23 mouse cellular contexts compared by ENCODE assay signal in genomic region chr10:115332997-115333396, GRCm38 (mm10). TPM values are rescaled to one million over a fixed set of nuclear protein-coding genes. Genes with fewer than 3 reads are reported as not detected.
DNase-seq lines count a peak whose midpoint lies in the region; ATAC-seq and TF ChIP-seq lines count a peak whose summit lies in the region.
"Had no signal": no experiment of that assay in that cellular context is flagged by ENCODE, and none has a peak within 500 bp of the region (broad histone marks: within the 10 kb centered on the region; RNA-seq: fewer than 3 reads in every experiment).

No protein-coding gene starts in this region.

- peak overlapping the region; percentile 41 for H3K27ac ChIP-seq in heart, postnatal 0 days (ENCODE audit: low read depth)
- H3K27ac ChIP-seq: embryonic facial prominence, embryonic 13.5 days; forebrain, embryonic 13.5 days; kidney, postnatal 0 days; limb, embryonic 12.5 days; lung, embryonic 15.5 days; midbrain, embryonic 12.5 days; stomach, embryonic 15.5 days had no signal

- no peak for DNase-seq in heart, postnatal 0 days (ENCODE audit: low spot score)
- DNase-seq in heart, adult 11 months: no peak
- peak; percentile 47 for DNase-seq in induced T-regulatory cell, adult 2 months (ENCODE audit: low read depth)
- no peak for DNase-seq in left cerebral cortex, postnatal 25 days (ENCODE audit: low spot score in 2 of 2)
- DNase-seq in right cerebral cortex, adult 18-20 months: no peak
- DNase-seq in adrenal gland, postnatal 25 days: no peak
- DNase-seq: cerebellum, adult 11 months; cerebellum, adult 9-11 months; embryo, embryonic 11 days; kidney, adult 8-10 months; right cerebral cortex, postnatal 14 days had no signal

- no peaks in the 10 kb centered on the region for H3K36me3 ChIP-seq in heart, postnatal 0 days (replicated peaks; ENCODE audit: control insufficient read depth, insufficient read depth, low read length)
- H3K36me3 ChIP-seq in E14TG2a.4 (ENCODE audit: insufficient read depth, low read length): peaks cover under 1% of the 10 kb centered on the region; the same call in 1 of the 2 replicates
- H3K36me3 ChIP-seq: embryonic facial prominence, embryonic 13.5 days; limb, embryonic 12.5 days; lung, embryonic 15.5 days; midbrain, embryonic 12.5 days; stomach, embryonic 15.5 days had no signal

- TF ChIP-seq CTCF in heart, postnatal 0 days (IDR thresholded peaks at IDR 0.05; ENCODE audit: low read depth): no peak
- TF ChIP-seq CTCF in E14TG2a.4 (conservative IDR thresholded peaks at IDR 0.05; ENCODE audit: low read length): no peak

- no peaks in the 10 kb centered on the region for H3K9me3 ChIP-seq in heart, postnatal 0 days (replicated peaks; ENCODE audit: control insufficient read depth, low read length)
- no peaks in the 10 kb centered on the region for H3K9me3 ChIP-seq in E14TG2a.4 (ENCODE audit: low read length)
- H3K9me3 ChIP-seq: embryonic facial prominence, embryonic 13.5 days; forebrain, embryonic 13.5 days; limb, embryonic 12.5 days; lung, embryonic 15.5 days; megakaryocyte, embryonic 14.5 days; midbrain, embryonic 12.5 days; stomach, embryonic 15.5 days had no signal

- no peak overlapping the region for H3K4me3 ChIP-seq in heart, postnatal 0 days (ENCODE audit: low read depth, low read length)
- 0 out of 2 replicates have a peak overlapping the region, but pooled peaks have one; percentile 17 for H3K4me3 ChIP-seq in E14TG2a.4 (replicated peaks; ENCODE audit: low read length)
- H3K4me3 ChIP-seq: embryonic facial prominence, embryonic 13.5 days; forebrain, embryonic 13.5 days; limb, embryonic 12.5 days; lung, embryonic 15.5 days; megakaryocyte, embryonic 14.5 days; midbrain, embryonic 12.5 days; stomach, embryonic 15.5 days had no signal

- H3K9ac ChIP-seq in heart, postnatal 0 days (replicated peaks; ENCODE audit: low read depth, low read length): no peak overlapping the region
- H3K9ac ChIP-seq: embryonic facial prominence, embryonic 13.5 days; forebrain, embryonic 13.5 days; limb, embryonic 12.5 days; lung, embryonic 15.5 days; midbrain, embryonic 12.5 days; stomach, embryonic 15.5 days had no signal

- TF ChIP-seq EP300 in heart, postnatal 0 days (IDR thresholded peaks at IDR 0.05; ENCODE audit: low read depth): no peak

- no peaks in the 10 kb centered on the region for H3K27me3 ChIP-seq in heart, postnatal 0 days (ENCODE audit: control insufficient read depth, insufficient read depth, low read length)
- no peaks in the 10 kb centered on the region for H3K27me3 ChIP-seq in E14TG2a.4 (ENCODE audit: insufficient read depth, low read length)
- H3K27me3 ChIP-seq: embryonic facial prominence, embryonic 13.5 days; forebrain, embryonic 13.5 days; limb, embryonic 12.5 days; lung, embryonic 15.5 days; midbrain, embryonic 12.5 days; stomach, embryonic 15.5 days had no signal

- 0 out of 2 replicates have a peak, but pooled peaks cover 15% of the 10 kb centered on the region for H3K4me1 ChIP-seq in heart, postnatal 0 days (ENCODE audit: control insufficient read depth, insufficient read depth)
- H3K4me1 ChIP-seq in E14TG2a.4 (replicated peaks; ENCODE audit: low read depth, low read length): no peaks in the 10 kb centered on the region; the same call in 1 of the 2 replicates
- H3K4me1 ChIP-seq: forebrain, embryonic 13.5 days; limb, embryonic 12.5 days; lung, embryonic 15.5 days; midbrain, embryonic 12.5 days; stomach, embryonic 15.5 days had no signal

- intact Hi-C loops in left cerebral cortex, postnatal 25 days (cut with DNase I): no loop called here

- no peak overlapping the region for H3K4me2 ChIP-seq in heart, postnatal 0 days (ENCODE audit: low read depth, low read length)
- H3K4me2 ChIP-seq: embryonic facial prominence, embryonic 13.5 days; forebrain, embryonic 13.5 days; limb, embryonic 12.5 days; liver, embryonic 11.5 days; lung, embryonic 15.5 days; midbrain, embryonic 12.5 days; stomach, embryonic 15.5 days had no signal

- peak; percentile 57; the same call in 1 of the 2 replicates for ATAC-seq in heart, postnatal 0 days (ENCODE audit: insufficient read depth, low read depth)
- ATAC-seq: forebrain, embryonic 13.5 days; hindbrain, embryonic 16.5 days; intestine, embryonic 16.5 days had no signal

- 35% methylated on average over 4 of the region's 4 CpGs for WGBS in heart, postnatal 0 days

RNA-seq across cellular contexts. Expression of gene Rab21, which starts 17.6 kb away (rescaled TPM):
- 42.0 and 45.2 TPM in 2 replicates for total RNA-seq in heart, postnatal 0 days (2014; rRNA removed; ENCODE audit: low replicate concordance)
- 7.2 and 7.7 TPM in 2 replicates for polyA plus RNA-seq in heart, postnatal 0 days (2015; fragmentation: Nextera tagmentation; extraction: Ambion mirVana)
- 10 to 100 TPM; 52.5 to 53.3 TPM for total RNA-seq in left cerebral cortex, postnatal 25 days (2021)
- total RNA-seq in adrenal gland, postnatal 25 days (2021): 55.3 and 65.2 TPM in 2 replicates

RNA-seq across cellular contexts. Expression of gene Tmem19, which starts 29.3 kb away (rescaled TPM):
- total RNA-seq in heart, postnatal 0 days (2014; rRNA removed; ENCODE audit: low replicate concordance): 6.0 and 17.2 TPM in 2 replicates
- 21.3 and 21.6 TPM in 2 replicates for polyA plus RNA-seq in heart, postnatal 0 days (2015; fragmentation: Nextera tagmentation; extraction: Ambion mirVana)
- total RNA-seq in left cerebral cortex, postnatal 25 days (2021): 10 to 100 TPM; 41.0 to 46.0 TPM
- total RNA-seq in adrenal gland, postnatal 25 days (2021): 36.4 and 36.5 TPM in 2 replicates

RNA-seq across cellular contexts. Expression of gene Thap2, which starts 51.2 kb away (rescaled TPM):
- 4.0 and 11.1 TPM in 2 replicates for total RNA-seq in heart, postnatal 0 days (2014; rRNA removed; ENCODE audit: low replicate concordance)
- polyA plus RNA-seq in heart, postnatal 0 days (2015; fragmentation: Nextera tagmentation; extraction: Ambion mirVana): 8.9 and 12.1 TPM in 2 replicates
- 10 to 100 TPM; 13.5 to 14.1 TPM for total RNA-seq in left cerebral cortex, postnatal 25 days (2021)
- 16.5 and 17.9 TPM in 2 replicates for total RNA-seq in adrenal gland, postnatal 25 days (2021)

RNA-seq across cellular contexts. Expression of gene Zfc3h1, which starts 51.8 kb away (rescaled TPM):
- 14.1 and 26.5 TPM in 2 replicates for total RNA-seq in heart, postnatal 0 days (2014; rRNA removed; ENCODE audit: low replicate concordance)
- polyA plus RNA-seq in heart, postnatal 0 days (2015; fragmentation: Nextera tagmentation; extraction: Ambion mirVana): 5.1 and 5.3 TPM in 2 replicates
- total RNA-seq in left cerebral cortex, postnatal 25 days (2021): 10 to 100 TPM; 50.0 to 53.0 TPM
- total RNA-seq in adrenal gland, postnatal 25 days (2021): 55.5 and 71.8 TPM in 2 replicates
